Mouse (Mus musculus) thymus, adult 2 months (tissue): ENCODE measurements around the gene Steap1.
A peak's percentile ranks its signal among the peaks of the same experiment; 100 is the strongest.

Experiments used
- CTCF ChIP-seq: fragments of 200-500 bp; IDR thresholded peaks from 2 replicates; pipeline ENCODE4 v1.5.1; 2012; ENCODE audit warnings: mild to moderate bottlenecking, control low read depth, low read length, moderate library complexity, borderline replicate concordance; ENCODE audit not compliant: control insufficient read depth, poor library complexity, insufficient read depth; ENCODE audit errors: extremely low read depth
- POLR2A ChIP-seq: fragments of 200-500 bp; IDR thresholded peaks from 2 replicates; pipeline ENCODE4 v1.6.1; 2012; ENCODE audit warnings: mild to moderate bottlenecking, low read length, control low read depth, moderate library complexity; ENCODE audit not compliant: control insufficient read depth, poor library complexity, insufficient read depth; ENCODE audit errors: extremely low read depth

GRCm38 (mm10) chr5:5748866-5749682 is at the start of gene Steap1:
- peak; percentile 72; the same call in 1 of the 2 replicates for TF ChIP-seq CTCF
- no peak for TF ChIP-seq POLR2A
